Mouse (Mus musculus) gastrocnemius, postnatal 10 days (tissue): ENCODE results near the gene Ubn1. TPM values are rescaled to one million over a fixed set of nuclear protein-coding genes. Genes with fewer than 3 reads are reported as not detected.

Experiments
- total RNA-seq, 2 experiments: library from RNA; stranded (reverse); gene quantifications; 2 replicates each; pipeline ENCODE4 v1.2.3; 2021

Gene Ubn1
- total RNA-seq, 2 experiments from 2014 or later, result 27.1 to 33.0 TPM

Other genes starting within 250 kb of the Ubn1 start
- gene 4930562C15Rik, start 214.6 kb upstream of the Ubn1 start, total RNA-seq, result not detected
- 10 to 100 TPM; 28.1 to 33.4 TPM for gene Ubald1, start 169.7 kb upstream of the Ubn1 start, total RNA-seq
- gene Mgrn1, start 163.8 kb upstream of the Ubn1 start, total RNA-seq, result 10 to 100 TPM; 62.2 to 68.4 TPM
- 10 to 100 TPM; 32.6 to 35.2 TPM for gene Nudt16l1, start 111.3 kb upstream of the Ubn1 start, total RNA-seq
- gene Anks3, start 85.9 kb upstream of the Ubn1 start, total RNA-seq, result 10 to 100 TPM; 14.9 to 21.5 TPM
- gene Sept12, start 52.2 kb upstream of the Ubn1 start, total RNA-seq, result not detected
- gene Smim22, start 42.8 kb upstream of the Ubn1 start, total RNA-seq, result not detected
- gene Rogdi, start 36.5 kb upstream of the Ubn1 start, total RNA-seq, result 10 to 100 TPM; 11.7 to 16.7 TPM
- gene Glyr1, start 194 bp upstream of the Ubn1 start, total RNA-seq, result 10 to 100 TPM; 44.2 to 45.6 TPM
- under 1 TPM; 0.12 to 0.25 TPM for gene Ppl, start 82.4 kb downstream of the Ubn1 start, total RNA-seq
- gene Sec14l5, start 97.1 kb downstream of the Ubn1 start, total RNA-seq, result 10 to 100 TPM in 1 of 2 experiments, 1 to 10 TPM in 1; 8.8 to 13.3 TPM
- gene Nagpa, start 154.0 kb downstream of the Ubn1 start, total RNA-seq, result 1 to 10 TPM; 6.6 to 7.0 TPM
- gene AU021092, start 172.2 kb downstream of the Ubn1 start, total RNA-seq, result 1 to 10 TPM; 6.1 to 6.2 TPM
- 10 to 100 TPM; 12.0 to 13.8 TPM for gene Alg1, start 183.6 kb downstream of the Ubn1 start, total RNA-seq
- gene Eef2kmt, start 205.9 kb downstream of the Ubn1 start, total RNA-seq, result 10 to 100 TPM in 1 of 2 experiments, 1 to 10 TPM in 1; 9.7 to 13.4 TPM